Mouse (Mus musculus) liver, adult 2 months (tissue): ENCODE data around the gene Nedd8.

ENCODE experiments used
- CTCF ChIP-seq: fragments of 200-500 bp; IDR thresholded peaks from 2 replicates; pipeline ENCODE4 v1.5.1; 2011; ENCODE audit warnings: low read depth, low read length, control low read depth
- POLR2A ChIP-seq: fragments of 200-500 bp; IDR thresholded peaks from 2 replicates; pipeline ENCODE4 v1.6.1; 2011; ENCODE audit warnings: low read length, control low read depth; ENCODE audit not compliant: insufficient read depth; ENCODE audit errors: extremely low read depth

- no peak for TF ChIP-seq CTCF
- TF ChIP-seq POLR2A, result no peak
Measured at GRCm38 (mm10) chr14:55682118-55682493, 10.2 kb upstream of the Nedd8 start.
